Mouse (Mus musculus): ENCODE results near the gene Mfap3. TPM values are rescaled to one million over a fixed set of nuclear protein-coding genes. Genes with fewer than 3 reads are reported as not detected.
A peak's percentile ranks its signal among the peaks of the same experiment; 100 is the strongest.

Mfap3 gene
- polyA plus RNA-seq, 1 experiment: 6.4 TPM

GRCm38 (mm10) chr11:57540681-57541080 lies 22.2 kb downstream of the Mfap3 start:
- Histone ChIP-seq H3K36me3 (ENCODE audit: control insufficient read depth, insufficient read depth) (no peaks in the 10 kb centered on the region), H3K79me2 (ENCODE audit: control insufficient read depth, insufficient read depth) (no peaks in the 10 kb centered on the region), H3K4me3 (no peak overlapping the region), H3ac (ENCODE audit: control insufficient read depth, insufficient read length) (no peak overlapping the region), H3K27me3 (ENCODE audit: control insufficient read depth, insufficient read depth, insufficient read length) (no peaks in the 10 kb centered on the region), H3K4me2 (ENCODE audit: low read depth) (no peak overlapping the region)
- TF ChIP-seq POLR2A (IDR thresholded peaks at IDR 0.05; ENCODE audit: insufficient read length, low read depth) (no peak), TCF3 (IDR thresholded peaks at IDR 0.05; ENCODE audit: insufficient read length, low read depth) (no peak), POLR2AphosphoS2 (IDR thresholded peaks at IDR 0.05; ENCODE audit: insufficient read length, low read depth) (no peak), SRF (IDR thresholded peaks at IDR 0.05; ENCODE audit: control insufficient read depth, insufficient read length, low read depth) (no peak), E2F4 (IDR thresholded peaks at IDR 0.05; ENCODE audit: insufficient read depth) (no peak), TCF12 (IDR thresholded peaks at IDR 0.05; ENCODE audit: insufficient read depth, poor library complexity, severe bottlenecking) (no peak), MYOG (IDR thresholded peaks at IDR 0.05; ENCODE audit: control insufficient read depth in 1 of 3, insufficient read depth in 1 of 3, insufficient read length in 2 of 3, low read depth in 2 of 3) (no peak), REST (IDR thresholded peaks at IDR 0.05; ENCODE audit: insufficient read depth, insufficient read length) (no peak), CEBPB (IDR thresholded peaks at IDR 0.05; ENCODE audit: insufficient read depth, poor library complexity, severe bottlenecking) (no peak), MAX (IDR thresholded peaks at IDR 0.05; ENCODE audit: low read depth) (no peak), MYOD1 (IDR thresholded peaks at IDR 0.05; ENCODE audit: control insufficient read depth in 1 of 3, insufficient read length in 2 of 3, low read depth in 2 of 3) (no peak)

- no peaks in the 10 kb centered on the region for H3K36me3 ChIP-seq (ENCODE audit: control insufficient read depth, insufficient read depth)
- H3K79me2 ChIP-seq (ENCODE audit: control insufficient read depth, insufficient read depth): no peaks in the 10 kb centered on the region
- no peaks in the 10 kb centered on the region for H3K27me3 ChIP-seq (ENCODE audit: control insufficient read depth, insufficient read depth, insufficient read length)
- peak overlapping the region; percentile 13 for H3K4me2 ChIP-seq (ENCODE audit: low read depth)
- no peak overlapping the region for H3ac ChIP-seq (ENCODE audit: control insufficient read depth, insufficient read length)
- H3K4me3 ChIP-seq: no peak overlapping the region
- no peak for TF ChIP-seq TCF3 (IDR thresholded peaks at IDR 0.05; ENCODE audit: insufficient read length, low read depth)
- no peak for TF ChIP-seq MYOD1 (IDR thresholded peaks at IDR 0.05; ENCODE audit: control insufficient read depth in 1 of 3, insufficient read length in 2 of 3, low read depth in 2 of 3)
- TF ChIP-seq REST (IDR thresholded peaks at IDR 0.05; ENCODE audit: insufficient read depth, insufficient read length): no peak
- no peak for TF ChIP-seq MAX (IDR thresholded peaks at IDR 0.05; ENCODE audit: low read depth)
- no peak for TF ChIP-seq POLR2A (IDR thresholded peaks at IDR 0.05; ENCODE audit: insufficient read length, low read depth)
- no peak for TF ChIP-seq MYOG (IDR thresholded peaks at IDR 0.05; ENCODE audit: control insufficient read depth in 1 of 3, insufficient read depth in 1 of 3, insufficient read length in 2 of 3, low read depth in 2 of 3)
- TF ChIP-seq CEBPB (IDR thresholded peaks at IDR 0.05; ENCODE audit: insufficient read depth, poor library complexity, severe bottlenecking): no peak
- no peak for TF ChIP-seq TCF12 (IDR thresholded peaks at IDR 0.05; ENCODE audit: insufficient read depth, poor library complexity, severe bottlenecking)
- TF ChIP-seq SRF (IDR thresholded peaks at IDR 0.05; ENCODE audit: control insufficient read depth, insufficient read length, low read depth): no peak
- no peak for TF ChIP-seq USF1 (IDR thresholded peaks at IDR 0.05; ENCODE audit: low read depth)
- no peak for TF ChIP-seq E2F4 (IDR thresholded peaks at IDR 0.05; ENCODE audit: insufficient read depth)
- no peak for TF ChIP-seq POLR2AphosphoS2 (IDR thresholded peaks at IDR 0.05; ENCODE audit: insufficient read length, low read depth)
Measured at GRCm38 (mm10) chr11:57548618-57549550, 30.4 kb downstream of the Mfap3 start.

- no peak overlapping the region for H3K4me3 ChIP-seq
- no peaks in the 10 kb centered on the region for H3K79me2 ChIP-seq (ENCODE audit: control insufficient read depth, insufficient read depth)
Measured at GRCm38 (mm10) chr11:57550230-57550629, 31.8 kb downstream of the Mfap3 start.

GRCm38 (mm10) chr11:57551016-57551415 lies 32.6 kb downstream of the Mfap3 start:
- H3ac ChIP-seq (ENCODE audit: control insufficient read depth, insufficient read length): no peak overlapping the region
- no peak overlapping the region for H3K4me2 ChIP-seq (ENCODE audit: low read depth)
- H3K36me3 ChIP-seq (ENCODE audit: control insufficient read depth, insufficient read depth): no peaks in the 10 kb centered on the region
- H3K4me3 ChIP-seq: no peak overlapping the region
- H3K79me2 ChIP-seq (ENCODE audit: control insufficient read depth, insufficient read depth): no peaks in the 10 kb centered on the region
- no peaks in the 10 kb centered on the region for H3K27me3 ChIP-seq (ENCODE audit: control insufficient read depth, insufficient read depth, insufficient read length)
- no peak for TF ChIP-seq SRF (IDR thresholded peaks at IDR 0.05; ENCODE audit: control insufficient read depth, insufficient read length, low read depth)
- TF ChIP-seq MYOG (IDR thresholded peaks at IDR 0.05; ENCODE audit: control insufficient read depth in 1 of 3, insufficient read depth in 1 of 3, insufficient read length in 2 of 3, low read depth in 2 of 3): no peak
- TF ChIP-seq TCF12 (IDR thresholded peaks at IDR 0.05; ENCODE audit: insufficient read depth, poor library complexity, severe bottlenecking): no peak
- no peak for TF ChIP-seq USF1 (IDR thresholded peaks at IDR 0.05; ENCODE audit: low read depth)
- no peak for TF ChIP-seq E2F4 (IDR thresholded peaks at IDR 0.05; ENCODE audit: insufficient read depth)
- TF ChIP-seq POLR2AphosphoS2 (IDR thresholded peaks at IDR 0.05; ENCODE audit: insufficient read length, low read depth): no peak
- no peak for TF ChIP-seq REST (IDR thresholded peaks at IDR 0.05; ENCODE audit: insufficient read depth, insufficient read length)

More at GRCm38 (mm10) chr11:57550230-57550629, 31.8 kb downstream of the Mfap3 start:
- H3K36me3 ChIP-seq (ENCODE audit: control insufficient read depth, insufficient read depth): no peaks in the 10 kb centered on the region
- no peaks in the 10 kb centered on the region for H3K27me3 ChIP-seq (ENCODE audit: control insufficient read depth, insufficient read depth, insufficient read length)
- TF ChIP-seq E2F4 (IDR thresholded peaks at IDR 0.05; ENCODE audit: insufficient read depth) (no peak), POLR2A (IDR thresholded peaks at IDR 0.05; ENCODE audit: insufficient read length, low read depth) (no peak), MYOD1 (IDR thresholded peaks at IDR 0.05; ENCODE audit: control insufficient read depth in 1 of 3, insufficient read length in 2 of 3, low read depth in 2 of 3) (no peak), SRF (IDR thresholded peaks at IDR 0.05; ENCODE audit: control insufficient read depth, insufficient read length, low read depth) (no peak), CEBPB (IDR thresholded peaks at IDR 0.05; ENCODE audit: insufficient read depth, poor library complexity, severe bottlenecking) (no peak), POLR2AphosphoS2 (IDR thresholded peaks at IDR 0.05; ENCODE audit: insufficient read length, low read depth) (no peak), REST (IDR thresholded peaks at IDR 0.05; ENCODE audit: insufficient read depth, insufficient read length) (no peak)
- no peak overlapping the region for H3K4me2 ChIP-seq (ENCODE audit: low read depth)
- no peak overlapping the region for H3ac ChIP-seq (ENCODE audit: control insufficient read depth, insufficient read length)

Measured in myocyte (in vitro differentiated cells).